Mouse (Mus musculus): ENCODE measurements at regions not wholly inside any gene's neighbourhood (a gene's known extent, or its start where the extent isn't known, plus 50 kb on each side); places are given as distances from the start of the nearest gene placed in this dataset.

- no peak for DNase-seq (ENCODE audit: low spot score)
Observed at GRCm38 (mm10) chr5:148454200-148454599, 54.5 kb upstream of the Slc7a1 start.

GRCm38 (mm10) chr5:148453776-148454175, 54.1 kb upstream of the Slc7a1 start:
- DNase-seq (ENCODE audit: low spot score): peak; percentile 38

- no peak for DNase-seq (ENCODE audit: low spot score)
Observed at GRCm38 (mm10) chr5:148452909-148453632, 53.4 kb upstream of the Slc7a1 start.

- DNase-seq (ENCODE audit: low spot score): peak; percentile 70
Observed at GRCm38 (mm10) chr5:148451811-148452210, 52.1 kb upstream of the Slc7a1 start.

GRCm38 (mm10) chr5:148450924-148451323, 51.2 kb upstream of the Slc7a1 start:
- peak; percentile 75 for DNase-seq (ENCODE audit: low spot score)
